Mouse (Mus musculus): ENCODE data around the gene Fam198b. TPM values are rescaled to one million over a fixed set of nuclear protein-coding genes. Genes with fewer than 3 reads are reported as not detected.
A peak's percentile ranks its signal among the peaks of the same experiment; 100 is the strongest.

Fam198b gene
- total and polyA plus RNA-seq, 3 experiments = 1.5 to 3.1 TPM; not detected in 1

GRCm38 (mm10) chr3:79994029-79994539 is 109.8 kb downstream of the Fam198b start (continued):
- TF ChIP-seq USF2 (IDR thresholded peaks at IDR 0.05; ENCODE audit: borderline replicate concordance in 1 of 2, insufficient read depth in 1 of 2, low read depth in 1 of 2, low read length in 2 of 2) (no peak), SIN3A (IDR thresholded peaks at IDR 0.05; ENCODE audit: low read length) (peak; percentile 81), RAD21 (IDR thresholded peaks at IDR 0.05; ENCODE audit: low read depth, low read length) (no peak), RCOR1 (IDR thresholded peaks at IDR 0.05; ENCODE audit: low read depth, low read length) (no peak; the same call in 1 of the 2 replicates), NELFE (IDR thresholded peaks at IDR 0.05; ENCODE audit: low read depth, low read length) (peak; percentile 46), ELF1 (IDR thresholded peaks at IDR 0.05; ENCODE audit: low read depth, low read length) (peak; percentile 43; the same call in 1 of the 2 replicates), POLR2A (IDR thresholded peaks at IDR 0.05; ENCODE audit: control insufficient read depth in 1 of 2, insufficient read depth in 1 of 2, low read depth in 1 of 2, low read length in 2 of 2, poor library complexity in 1 of 2) (peak in 1 of 2 experiments; percentile 65; a peak in 2 of 4 replicates), HCFC1 (IDR thresholded peaks at IDR 0.05; ENCODE audit: low read depth, low read length) (no peak), TAL1 (IDR thresholded peaks at IDR 0.05; ENCODE audit: low read length) (peak; percentile 68), CTCF (IDR thresholded peaks at IDR 0.05 in 2 of 3, conservative IDR thresholded peaks at IDR 0.05 in 1 of 3; ENCODE audit: control insufficient read depth in 1 of 3, insufficient read depth in 1 of 3, low read depth in 2 of 3, low read length in 3 of 3, poor library complexity in 1 of 3, severe bottlenecking in 1 of 3) (no peak), GABPA (IDR thresholded peaks at IDR 0.05; ENCODE audit: low read depth, low read length) (no peak), BHLHE40 (IDR thresholded peaks at IDR 0.05; ENCODE audit: borderline replicate concordance, low read depth, low read length) (no peak)

GRCm38 (mm10) chr3:79995726-79996125 is 111.4 kb downstream of the Fam198b start:
- peak overlapping the region; percentile 65 for H3K27ac ChIP-seq (ENCODE audit: control insufficient read depth, low read depth, low read length)
- H3K4me3 ChIP-seq (ENCODE audit: control insufficient read depth in 1 of 2, insufficient read depth in 1 of 2, low read depth in 2 of 2, low read length in 2 of 2) = no peak overlapping the region
- peaks cover 11 to 12% of the 10 kb centered on the region in 2 experiments for H3K4me1 ChIP-seq (ENCODE audit: control insufficient read depth in 1 of 2, insufficient read depth in 2 of 2, low read length in 2 of 2)
- no peaks in the 10 kb centered on the region for H3K27me3 ChIP-seq (ENCODE audit: control insufficient read depth in 1 of 2, insufficient read depth in 2 of 2, low read length in 2 of 2)
- peak; percentile 95 for DNase-seq (ENCODE audit: low read depth, low spot score)
- peaks cover 0 to 34% of the 10 kb centered on the region in 2 experiments; a peak in 2 of 4 replicates for H3K36me3 ChIP-seq (ENCODE audit: control insufficient read depth in 1 of 2, insufficient read depth in 2 of 2, low read length in 2 of 2)
- peak overlapping the region; percentile 25 for H3K9ac ChIP-seq (ENCODE audit: control insufficient read depth, low read depth, low read length, poor library complexity, severe bottlenecking)
- H3K79me2 ChIP-seq (ENCODE audit: control insufficient read depth, insufficient read depth, low read length, poor library complexity) = no peaks in the 10 kb centered on the region
- no peaks in the 10 kb centered on the region for H3K9me3 ChIP-seq (replicated peaks; ENCODE audit: insufficient read depth, low read length)
- 0 out of 2 replicates have a peak, but pooled peaks have one; percentile 51 for TF ChIP-seq MYC (IDR thresholded peaks at IDR 0.05; ENCODE audit: low read depth, low read length)
- peak; percentile 84 for TF ChIP-seq ETS1 (IDR thresholded peaks at IDR 0.05; ENCODE audit: low read depth, low read length)
- 0 out of 2 replicates have a peak, but pooled peaks have one; percentile 31 for TF ChIP-seq JUND (IDR thresholded peaks at IDR 0.05; ENCODE audit: low read depth, low read length)
- TF ChIP-seq POLR2A (IDR thresholded peaks at IDR 0.05; ENCODE audit: control insufficient read depth in 1 of 2, insufficient read depth in 1 of 2, low read depth in 1 of 2, low read length in 2 of 2, poor library complexity in 1 of 2) = peak in 1 of 2 experiments; percentile 66; a peak in 2 of 4 replicates
- no peak for TF ChIP-seq RAD21 (IDR thresholded peaks at IDR 0.05; ENCODE audit: low read depth, low read length)
- no peak for TF ChIP-seq NRF1 (IDR thresholded peaks at IDR 0.05; ENCODE audit: insufficient read depth, low read depth, low read length, poor library complexity, severe bottlenecking)
- peak; percentile 86 for TF ChIP-seq MAFK (IDR thresholded peaks at IDR 0.05; ENCODE audit: borderline replicate concordance, low read depth, low read length)
- TF ChIP-seq TCF12 (IDR thresholded peaks at IDR 0.05; ENCODE audit: low read depth, low read length) = peak; percentile 40; the same call in 1 of the 2 replicates
- TF ChIP-seq HCFC1 (IDR thresholded peaks at IDR 0.05; ENCODE audit: low read depth, low read length) = no peak
- TF ChIP-seq USF2 (IDR thresholded peaks at IDR 0.05; ENCODE audit: borderline replicate concordance in 1 of 2, insufficient read depth in 1 of 2, low read depth in 1 of 2, low read length in 2 of 2) = no peak
- peak; percentile 93 for TF ChIP-seq TBP (IDR thresholded peaks at IDR 0.05; ENCODE audit: low read depth, low read length)
- 0 out of 2 replicates have a peak, but pooled peaks have one; percentile 31 for TF ChIP-seq RCOR1 (IDR thresholded peaks at IDR 0.05; ENCODE audit: low read depth, low read length)
- peak; percentile 95 for TF ChIP-seq GABPA (IDR thresholded peaks at IDR 0.05; ENCODE audit: low read depth, low read length)
- no peak for TF ChIP-seq MEF2A (IDR thresholded peaks at IDR 0.05; ENCODE audit: extremely low read depth, insufficient replicate concordance, low read depth, low read length, poor library complexity, severe bottlenecking)
- TF ChIP-seq ELF1 (IDR thresholded peaks at IDR 0.05; ENCODE audit: low read depth, low read length) = no peak
- no peak for TF ChIP-seq KAT2A (conservative IDR thresholded peaks at IDR 0.05; ENCODE audit: low read depth, low read length)
- no peak for TF ChIP-seq MAX (IDR thresholded peaks at IDR 0.05; ENCODE audit: low read length)
- peak; percentile 38 for TF ChIP-seq NELFE (IDR thresholded peaks at IDR 0.05; ENCODE audit: low read depth, low read length)
- TF ChIP-seq E2F4 (IDR thresholded peaks at IDR 0.05; ENCODE audit: borderline replicate concordance, low read depth, low read length) = no peak
- TF ChIP-seq EP300 (IDR thresholded peaks at IDR 0.05; ENCODE audit: low read depth in 1 of 2, low read length in 2 of 2) = peak; percentile 49 to 66; a peak in 3 of 4 replicates
- no peak for TF ChIP-seq ZC3H11A (IDR thresholded peaks at IDR 0.05; ENCODE audit: low read depth, low read length)

All from MEL (cell line).